Mouse (Mus musculus): ENCODE measurements around the gene Timm10. TPM values are rescaled to one million over a fixed set of nuclear protein-coding genes. Genes with fewer than 3 reads are reported as not detected.
"Not testable (repeated sequence)": the region's sequence is repeated elsewhere in the genome, so short reads cannot be mapped to it uniquely, and the experiment has no call there.

Timm10 gene
- 40.7 and 41.7 TPM in 2 replicates for polyA plus RNA-seq (2012; rRNA removed)

- WGBS, result under 1% methylated on average over 34 of the region's 34 CpGs
- peak; percentile 85 for DNase-seq (ENCODE audit: low read depth, low spot score)
These were observed at the start of gene Timm10 for GRCm38 (mm10) chr2:84826488-84827282. TSS of gene Timm10 (plus strand) at chr2:84826997.

GRCm38 (mm10) chr2:84777706-84778105 lies 49.1 kb upstream of the Timm10 start:
- 43% methylated on average over 3 of the region's 3 CpGs for WGBS
- no peak for DNase-seq (ENCODE audit: low read depth, low spot score)

- WGBS, result 30% methylated on average over 6 of the region's 6 CpGs
- no peak for DNase-seq (ENCODE audit: low read depth, low spot score)
These were observed 47.6 kb upstream of the Timm10 start for GRCm38 (mm10) chr2:84779210-84779609.

GRCm38 (mm10) chr2:84783315-84783714 lies 43.5 kb upstream of the Timm10 start:
- no peak for DNase-seq (ENCODE audit: low read depth, low spot score)
- 70% methylated on average over 1 of the region's 1 CpGs for WGBS

GRCm38 (mm10) chr2:84783840-84784566 lies 42.8 kb upstream of the Timm10 start:
- WGBS, result 77% methylated on average over 3 of the region's 3 CpGs

GRCm38 (mm10) chr2:84788316-84788715 lies 38.5 kb upstream of the Timm10 start:
- WGBS, result 41% methylated on average over 3 of the region's 3 CpGs
- no peak for DNase-seq (ENCODE audit: low read depth, low spot score)

More at GRCm38 (mm10) chr2:84783840-84784566, 42.8 kb upstream of the Timm10 start:
- DNase-seq (ENCODE audit: low read depth, low spot score), result no peak

GRCm38 (mm10) chr2:84790418-84790817 lies 36.4 kb upstream of the Timm10 start:
- 62% methylated on average over 9 of the region's 9 CpGs for WGBS
- DNase-seq (ENCODE audit: low read depth, low spot score), result no peak

GRCm38 (mm10) chr2:84792516-84792915 lies 34.3 kb upstream of the Timm10 start:
- no peak for DNase-seq (ENCODE audit: low read depth, low spot score)
- WGBS, result 37% methylated on average over 3 of the region's 3 CpGs

GRCm38 (mm10) chr2:84793154-84793553 lies 33.6 kb upstream of the Timm10 start:
- no peak for DNase-seq (ENCODE audit: low read depth, low spot score)
- WGBS, result 91% methylated on average over 3 of the region's 3 CpGs

GRCm38 (mm10) chr2:84793871-84794270 lies 32.9 kb upstream of the Timm10 start:
- DNase-seq (ENCODE audit: low read depth, low spot score), result no peak
- 81% methylated on average over 3 of the region's 3 CpGs for WGBS

- WGBS, result 13% methylated on average over 13 of the region's 13 CpGs
These were observed 28.8 kb upstream of the Timm10 start for GRCm38 (mm10) chr2:84797833-84798492.

GRCm38 (mm10) chr2:84798493-84798921 lies 28.3 kb upstream of the Timm10 start, which contains the start of gene Ube2l6:
TSS of gene Ube2l6 (plus strand) at chr2:84798828.
- peak; percentile 29 for DNase-seq (ENCODE audit: low read depth, low spot score)
- 1% methylated on average over 21 of the region's 21 CpGs for WGBS

More at GRCm38 (mm10) chr2:84797833-84798492, 28.8 kb upstream of the Timm10 start:
- DNase-seq (ENCODE audit: low read depth, low spot score), result peak; percentile 45

GRCm38 (mm10) chr2:84799041-84799561 lies 27.7 kb upstream of the Timm10 start:
- DNase-seq (ENCODE audit: low read depth, low spot score), result peak; percentile 74
- under 1% methylated on average over 16 of the region's 16 CpGs for WGBS

- 57% methylated on average over 4 of the region's 4 CpGs for WGBS
These were observed 26.5 kb upstream of the Timm10 start for GRCm38 (mm10) chr2:84800304-84800703.

GRCm38 (mm10) chr2:84801223-84801622 lies 25.6 kb upstream of the Timm10 start:
- WGBS, result 73% methylated on average over 5 of the region's 5 CpGs
- not testable (repeated sequence) for DNase-seq (ENCODE audit: low read depth, low spot score)

More at GRCm38 (mm10) chr2:84800304-84800703, 26.5 kb upstream of the Timm10 start:
- peak; percentile 21 for DNase-seq (ENCODE audit: low read depth, low spot score)

GRCm38 (mm10) chr2:84803963-84804362 lies 22.8 kb upstream of the Timm10 start:
- DNase-seq (ENCODE audit: low read depth, low spot score), result no peak
- 91% methylated on average over 7 of the region's 7 CpGs for WGBS

- DNase-seq (ENCODE audit: low read depth, low spot score), result no peak
- 73% methylated on average over 5 of the region's 5 CpGs for WGBS
These were observed 20.3 kb upstream of the Timm10 start for GRCm38 (mm10) chr2:84806546-84806945.

- no peak for DNase-seq (ENCODE audit: low read depth, low spot score)
These were observed 17.5 kb upstream of the Timm10 start for GRCm38 (mm10) chr2:84809330-84809729.

- DNase-seq (ENCODE audit: low read depth, low spot score), result no peak
- WGBS, result 79% methylated on average over 6 of the region's 6 CpGs
These were observed 16.3 kb upstream of the Timm10 start for GRCm38 (mm10) chr2:84810526-84810885.

Measured in large intestine, adult 2 months (tissue).